Mouse (Mus musculus) stomach, postnatal 0 days (tissue): ENCODE measurements around the gene Zfp3.

Experiments
- CTCF ChIP-seq: IDR thresholded peaks from 2 replicates; pipeline ENCODE4 v1.5.1; 2016; ENCODE audit warnings: antibody characterized with exemption, low read depth, mild to moderate bottlenecking, moderate library complexity
- EP300 ChIP-seq: optimal IDR thresholded peaks from 2 replicates; pipeline ENCODE3; 2016; ENCODE audit warnings: antibody characterized with exemption

DNA sequence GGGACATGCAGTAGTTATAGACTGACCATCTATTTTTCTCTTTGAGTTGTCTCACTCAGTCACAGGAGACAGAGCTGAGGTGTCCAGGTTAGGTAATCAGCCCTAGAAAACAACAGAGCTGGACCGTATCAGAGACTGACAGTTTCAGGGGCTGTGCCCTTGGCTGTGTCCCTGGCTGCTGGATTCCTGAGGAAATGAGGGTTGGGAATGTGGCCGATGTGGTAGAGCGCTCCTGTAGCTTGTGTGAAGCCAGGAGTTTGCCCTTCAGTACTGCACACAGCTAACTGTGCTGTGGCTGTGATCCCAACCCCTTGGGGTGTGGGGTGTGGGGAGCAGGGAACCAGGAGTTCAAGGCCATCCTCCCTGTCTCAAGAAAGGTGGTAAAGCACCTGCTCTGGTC is 42.9 kb upstream of the Zfp3 start:
- no peak for TF ChIP-seq CTCF
- no peak for TF ChIP-seq EP300
